Mouse (Mus musculus) midbrain, embryonic 11.5 days (tissue): Measurements from ENCODE around the gene Gm10295. TPM values are rescaled to one million over a fixed set of nuclear protein-coding genes. Genes with fewer than 3 reads are reported as not detected.
A peak's percentile ranks its signal among the peaks of the same experiment; 100 is the strongest.

Source experiments
- ATAC-seq: fragments of 200-750 bp; cut with Nextera tagmentation; 2 replicates; pipeline ENCODE4 v1.8.0; 2017; ENCODE audit warnings: moderate TSS enrichment, moderate library complexity; ENCODE audit not compliant: low FRiP score
- DNase-seq: peaks from one replicate; pipeline ENCODE4 v3.0.0; 2015; ENCODE audit warnings: low spot score; ENCODE audit errors: missing footprints
- H3K27ac ChIP-seq: fragments of 300-500 bp; sonication (generic); 2 replicates; pipeline ENCODE4 v1.5.1; 2014; ENCODE audit warnings: low read depth, low read length
- H3K27me3 ChIP-seq: fragments of 300-500 bp; sonication (generic); 2 replicates; pipeline ENCODE4 v1.6.1; 2014; ENCODE audit warnings: mild to moderate bottlenecking, low read length, moderate library complexity, mixed read lengths; ENCODE audit not compliant: control insufficient read depth, insufficient read depth
- H3K36me3 ChIP-seq: fragments of 300-500 bp; sonication (generic); 2 replicates; pipeline ENCODE4 v1.6.1; 2014; ENCODE audit warnings: mild to moderate bottlenecking, low read length, moderate library complexity, mixed read lengths; ENCODE audit not compliant: control insufficient read depth, insufficient read depth
- H3K4me1 ChIP-seq: fragments of 300-500 bp; sonication (generic); 2 replicates; pipeline ENCODE4 v1.6.1; 2014; ENCODE audit warnings: low read length; ENCODE audit not compliant: control insufficient read depth, insufficient read depth
- H3K4me2 ChIP-seq: fragments of 300-500 bp; sonication (generic); 2 replicates; pipeline ENCODE4 v1.6.1; 2014; ENCODE audit warnings: mild to moderate bottlenecking, moderate library complexity
- H3K4me3 ChIP-seq: fragments of 300-500 bp; sonication (generic); 2 replicates; pipeline ENCODE4 v1.5.1; 2014; ENCODE audit warnings: low read depth, low read length
- H3K9ac ChIP-seq: fragments of 300-500 bp; sonication (generic); 2 replicates; pipeline ENCODE4 v1.6.1; 2014; ENCODE audit warnings: low read length
- H3K9me3 ChIP-seq: fragments of 300-500 bp; sonication (generic); 2 replicates; pipeline ENCODE4 v1.6.1; 2016; ENCODE audit warnings: low read length; ENCODE audit not compliant: control insufficient read depth
- WGBS: fragments of 180-500 bp; shearing (Covaris S2); extraction: QIAGEN DNeasy Blood & Tissue Kit; methylation state at CpG from one replicate; pipeline ENCODE4 v1.1.7; 2014; 5-methylcytosine and 5-hydroxymethylcytosine counted together
- polyA plus RNA-seq: library from polyadenylated mRNA; unstranded; fragments of >200 nt; fragmentation: Nextera tagmentation; extraction: Ambion mirVana; gene quantifications from 2 replicates; pipeline ENCODE4 v1.2.1, GENCODE M21; 2014

Gm10295 gene
- polyA plus RNA-seq, 1 experiment from 2014 or later = 0.07 TPM

DNA sequence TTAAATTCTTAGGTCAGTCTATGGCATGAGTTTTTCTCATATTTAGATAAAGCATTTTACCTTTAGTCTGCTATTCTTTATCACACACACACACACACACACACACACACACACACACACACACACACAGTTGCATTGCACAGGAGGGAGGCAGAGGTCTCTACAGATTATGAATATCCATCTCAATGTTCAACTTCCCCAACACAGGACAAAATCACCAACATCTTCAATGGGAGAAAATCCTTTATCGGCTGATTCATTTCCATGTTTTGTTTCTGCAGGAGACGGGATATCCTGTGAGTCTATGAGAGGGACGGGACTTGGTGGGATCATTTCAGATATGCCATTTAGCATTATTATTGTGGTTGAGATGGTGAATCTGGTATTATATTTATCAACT, 18.8 kb upstream of the Gm10295 start:
- ATAC-seq (no peak), DNase-seq (peak; percentile 35)
- Histone ChIP-seq H3K4me2 (no peak overlapping the region), H3K27me3 (no peaks in the 10 kb centered on the region), H3K4me1 (no peaks in the 10 kb centered on the region), H3K36me3 (no peaks in the 10 kb centered on the region), H3K9ac (no peak overlapping the region), H3K4me3 (no peak overlapping the region), H3K9me3 (no peaks in the 10 kb centered on the region), H3K27ac (no peak overlapping the region)
- 82% methylated on average over 3 of the region's 3 CpGs for WGBS

DNA sequence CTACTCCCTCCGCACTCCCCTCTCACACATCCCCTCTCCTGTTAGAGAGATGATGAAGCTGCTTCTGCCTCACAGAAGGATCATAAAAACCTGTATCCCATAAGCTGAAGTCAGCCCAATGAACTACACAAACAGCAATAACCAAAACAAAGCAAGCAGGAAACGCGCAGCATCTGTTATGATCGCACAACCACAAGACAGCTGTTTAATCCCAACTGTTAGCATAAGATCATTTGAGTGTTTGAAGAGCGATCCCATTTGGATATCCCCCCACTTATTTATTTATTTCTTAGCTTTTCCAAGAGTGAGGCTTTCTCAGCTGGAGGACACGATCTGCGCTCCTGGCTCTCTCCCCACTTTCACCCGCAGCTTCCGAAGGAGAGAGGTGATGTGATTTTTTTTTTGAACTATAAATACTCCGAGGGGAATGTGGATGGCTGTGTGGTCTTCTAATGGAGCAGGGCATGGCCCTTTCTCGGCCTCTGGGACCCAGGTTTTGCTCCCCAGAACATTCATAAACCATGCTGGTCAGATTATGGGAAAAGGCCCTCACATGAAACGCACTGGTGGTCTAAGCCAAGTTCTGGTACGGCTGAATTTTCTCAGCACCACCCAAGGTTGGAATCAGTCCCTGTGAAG, 17.4 kb upstream of the Gm10295 start:
- H3K9me3 ChIP-seq = no peaks in the 10 kb centered on the region
- WGBS = 88% methylated on average over 13 of the region's 13 CpGs
- H3K36me3 ChIP-seq = no peaks in the 10 kb centered on the region
- no peaks in the 10 kb centered on the region for H3K27me3 ChIP-seq
- H3K27ac ChIP-seq = no peak overlapping the region
- DNase-seq (peak; percentile 59), ATAC-seq (no peak)
- H3K4me1 ChIP-seq = no peaks in the 10 kb centered on the region
- no peak overlapping the region for H3K4me3 ChIP-seq
- H3K9ac ChIP-seq = no peak overlapping the region
- H3K4me2 ChIP-seq = no peak overlapping the region

DNA sequence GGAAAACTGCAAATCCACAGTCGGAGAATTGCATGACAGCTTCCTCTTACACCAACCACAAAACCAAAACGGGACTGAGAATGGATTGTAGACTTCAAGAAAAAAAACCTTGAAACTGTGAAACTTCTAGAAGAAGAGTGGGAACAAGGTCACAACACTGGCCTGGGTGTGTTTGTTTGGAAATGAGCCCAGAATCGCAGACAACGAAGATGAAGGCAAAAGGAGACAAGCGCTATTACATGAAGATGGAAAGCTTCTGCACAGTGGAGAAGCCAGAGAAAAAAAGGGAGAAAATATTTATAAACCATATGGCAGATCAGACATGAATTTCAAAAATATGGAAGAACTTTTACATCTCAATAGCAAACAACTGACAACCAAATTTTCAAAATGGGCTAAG, 4.3 kb upstream of the Gm10295 start:
- Histone ChIP-seq H3K4me2 (no peak overlapping the region), H3K27me3 (no peaks in the 10 kb centered on the region), H3K9me3 (no peaks in the 10 kb centered on the region), H3K9ac (no peak overlapping the region), H3K36me3 (no peaks in the 10 kb centered on the region), H3K4me1 (no peaks in the 10 kb centered on the region; the same call in 1 of the 2 replicates), H3K27ac (no peak overlapping the region), H3K4me3 (no peak overlapping the region)
- ATAC-seq (no peak), DNase-seq (no peak)
- WGBS = 94% methylated on average over 5 of the region's 5 CpGs

DNA sequence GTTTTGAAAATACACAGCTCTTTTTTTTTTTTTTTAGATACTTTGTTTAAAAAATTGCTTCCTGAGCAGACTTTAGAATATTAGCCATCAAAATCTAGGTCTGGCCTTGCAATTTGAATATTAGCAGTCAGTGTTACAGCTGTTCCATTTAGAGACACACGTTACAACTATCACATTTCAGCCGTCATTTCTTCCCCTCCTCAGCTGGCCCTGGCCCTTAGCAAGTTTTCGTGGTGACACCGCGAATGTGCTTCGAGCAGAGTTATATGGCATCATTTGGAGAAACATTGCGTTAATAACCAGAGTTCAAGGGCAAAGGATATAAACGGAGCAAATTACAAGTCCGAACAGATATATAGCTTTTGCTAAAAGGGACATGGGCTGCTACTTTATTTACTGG, 2.4 kb downstream of the Gm10295 start:
- no peak overlapping the region for H3K4me2 ChIP-seq
- H3K27me3 ChIP-seq = no peaks in the 10 kb centered on the region
- H3K4me1 ChIP-seq = no peaks in the 10 kb centered on the region; the same call in 1 of the 2 replicates
- H3K36me3 ChIP-seq = no peaks in the 10 kb centered on the region
- no peak overlapping the region for H3K4me3 ChIP-seq
- ATAC-seq (no peak), DNase-seq (no peak)
- WGBS = 93% methylated on average over 9 of the region's 9 CpGs
- no peaks in the 10 kb centered on the region for H3K9me3 ChIP-seq
- no peak overlapping the region for H3K27ac ChIP-seq
- H3K9ac ChIP-seq = no peak overlapping the region

DNA sequence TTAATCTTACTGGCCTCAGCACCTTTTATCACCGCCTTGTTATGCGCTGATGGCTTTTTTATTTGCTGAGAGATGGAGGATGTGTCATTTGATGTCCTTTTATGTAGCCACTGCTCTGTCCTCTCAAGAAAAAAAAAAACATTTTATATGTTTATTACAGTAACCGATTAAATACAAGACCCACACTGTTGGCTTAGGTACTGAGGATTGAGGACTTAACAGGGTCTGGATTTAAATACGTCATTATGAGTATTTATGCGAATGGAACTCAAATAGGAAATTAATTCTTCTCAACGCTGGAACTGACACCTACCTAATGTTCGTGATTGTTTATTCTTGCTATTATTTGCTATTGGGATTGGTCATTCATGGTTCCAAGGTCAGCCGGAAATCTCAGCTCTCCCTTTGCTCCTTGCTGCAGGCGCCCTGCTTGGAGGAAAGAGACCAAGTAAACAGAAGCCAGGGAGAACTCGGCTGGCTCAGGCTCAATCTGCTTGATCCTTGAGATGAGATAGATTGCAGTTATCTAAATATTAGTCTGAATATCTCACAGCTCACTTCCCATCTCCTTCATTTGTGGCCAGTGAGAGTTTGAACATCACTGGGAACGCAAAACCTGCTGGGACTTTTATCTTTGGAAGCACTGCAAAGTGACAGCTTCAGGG, 26.2 kb downstream of the Gm10295 start:
- Histone ChIP-seq H3K36me3 (no peaks in the 10 kb centered on the region), H3K9me3 (no peaks in the 10 kb centered on the region), H3K27me3 (no peaks in the 10 kb centered on the region), H3K4me2 (no peak overlapping the region), H3K27ac (no peak overlapping the region), H3K9ac (no peak overlapping the region), H3K4me3 (no peak overlapping the region), H3K4me1 (no peaks in the 10 kb centered on the region)
- WGBS = 82% methylated on average over 11 of the region's 11 CpGs
- no peak for ATAC-seq
- DNase-seq = no peak

DNA sequence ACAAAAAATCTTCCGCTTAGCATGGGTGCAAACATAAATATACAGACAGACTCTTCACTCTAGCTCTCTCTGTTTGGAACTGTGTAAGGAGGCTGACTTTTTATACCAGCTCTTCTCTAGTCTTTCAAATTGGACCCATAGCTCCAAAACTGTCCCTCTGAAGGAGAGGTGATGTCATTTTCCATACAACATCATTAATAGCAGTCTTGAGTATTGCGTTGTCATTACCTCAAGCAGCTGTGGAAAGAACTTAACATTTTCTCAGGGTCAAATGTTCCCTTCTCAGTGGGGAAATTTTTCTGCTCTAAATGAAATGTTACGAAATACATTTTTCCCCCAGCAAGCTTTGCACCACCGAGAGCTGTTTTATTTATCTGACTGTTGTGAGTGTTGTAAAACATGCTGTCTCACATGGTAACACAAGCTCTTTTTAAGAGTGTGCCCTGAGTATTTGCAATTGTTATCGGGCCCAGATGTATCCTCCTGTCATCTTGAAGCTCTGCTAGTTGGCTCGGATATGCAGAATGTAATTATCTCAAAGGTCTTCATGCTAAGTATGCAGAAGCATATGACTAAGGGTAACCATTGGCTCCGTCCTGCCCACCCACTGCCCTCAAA, 38.0 kb downstream of the Gm10295 start:
- no peaks in the 10 kb centered on the region for H3K9me3 ChIP-seq
- 86% methylated on average over 7 of the region's 7 CpGs for WGBS

DNA sequence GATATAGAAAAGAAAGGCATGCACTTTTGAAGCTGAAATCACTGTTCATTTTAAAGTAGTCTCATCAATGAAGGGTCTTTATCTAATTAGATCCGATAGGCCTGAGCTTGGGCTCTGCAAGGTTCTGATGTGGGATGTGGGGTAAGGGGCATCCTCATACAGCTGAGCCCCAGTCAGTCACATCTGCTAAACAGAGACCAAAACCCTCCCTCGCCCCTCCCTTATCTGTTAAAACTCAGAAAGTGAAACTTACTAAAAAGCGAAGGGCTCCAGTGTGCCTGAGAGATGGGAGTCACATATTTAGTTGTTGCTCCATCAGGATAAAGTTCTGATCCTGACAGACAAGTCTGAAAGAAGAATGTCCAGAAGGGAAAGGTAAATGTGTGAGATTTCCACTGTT, 38.9 kb downstream of the Gm10295 start:
- no peak overlapping the region for H3K4me3 ChIP-seq
- peak; percentile 64 for DNase-seq
- WGBS = 82% methylated on average over 3 of the region's 3 CpGs

More for the DNA sequence above, 38.0 kb downstream of the Gm10295 start:
- no peaks in the 10 kb centered on the region for H3K36me3 ChIP-seq
- no peaks in the 10 kb centered on the region for H3K27me3 ChIP-seq
- H3K4me3 ChIP-seq = no peak overlapping the region
- DNase-seq (peak; percentile 79), ATAC-seq (no peak)
- H3K27ac ChIP-seq = no peak overlapping the region
- H3K9ac ChIP-seq = no peak overlapping the region
- no peak overlapping the region for H3K4me2 ChIP-seq
- no peaks in the 10 kb centered on the region for H3K4me1 ChIP-seq

DNA sequence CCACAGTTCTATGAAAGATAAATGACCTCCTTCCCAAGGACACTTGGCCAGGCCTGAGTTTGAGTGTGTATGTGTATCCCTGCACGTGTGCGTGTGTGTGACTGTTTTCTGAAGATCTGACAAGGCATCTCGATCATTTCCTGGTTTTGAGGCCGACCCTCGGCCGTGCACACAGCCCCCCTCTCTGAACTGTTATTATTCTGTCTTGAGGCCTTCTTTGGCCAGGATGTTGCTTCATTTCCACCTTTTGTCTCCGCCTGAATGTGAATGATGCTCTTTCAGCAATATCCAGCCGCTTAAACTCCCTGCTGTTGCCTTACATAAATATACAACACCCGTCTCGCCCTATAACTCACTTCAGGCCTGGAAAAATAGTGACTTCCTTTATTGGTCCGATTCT, 39.9 kb downstream of the Gm10295 start:
- 75% methylated on average over 11 of the region's 11 CpGs for WGBS
- Histone ChIP-seq H3K4me1 (no peaks in the 10 kb centered on the region), H3K9me3 (no peaks in the 10 kb centered on the region), H3K27ac (no peak overlapping the region), H3K4me2 (no peak overlapping the region), H3K9ac (no peak overlapping the region), H3K27me3 (no peaks in the 10 kb centered on the region), H3K4me3 (no peak overlapping the region), H3K36me3 (no peaks in the 10 kb centered on the region)
- ATAC-seq (no peak), DNase-seq (no peak)

More for the DNA sequence above, 38.9 kb downstream of the Gm10295 start:
- Histone ChIP-seq H3K4me2 (no peak overlapping the region), H3K9me3 (no peaks in the 10 kb centered on the region), H3K4me1 (no peaks in the 10 kb centered on the region), H3K27me3 (no peaks in the 10 kb centered on the region), H3K36me3 (no peaks in the 10 kb centered on the region), H3K9ac (no peak overlapping the region), H3K27ac (no peak overlapping the region)
- ATAC-seq = no peak

DNA sequence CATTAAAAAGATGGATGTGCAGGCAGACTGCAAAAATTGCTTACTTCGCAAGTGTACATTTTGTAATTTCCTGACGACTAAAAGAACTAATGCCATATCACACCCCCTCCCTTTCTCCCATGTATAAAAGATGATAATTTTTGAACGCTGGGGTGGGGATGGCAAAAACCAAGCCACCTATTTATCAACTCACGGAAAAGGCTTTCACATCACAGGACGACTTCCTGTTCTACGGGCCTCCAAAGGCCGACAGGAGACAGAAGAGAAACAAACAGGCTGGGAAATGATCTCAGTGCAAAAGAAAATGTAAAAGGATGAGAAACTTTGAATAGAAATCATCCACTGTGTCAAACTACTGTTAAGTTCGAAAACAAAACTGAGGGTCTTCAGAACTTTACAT, 43.2 kb downstream of the Gm10295 start:
- H3K9me3 ChIP-seq = no peaks in the 10 kb centered on the region
- 83% methylated on average over 8 of the region's 8 CpGs for WGBS
- H3K4me1 ChIP-seq = no peaks in the 10 kb centered on the region
- DNase-seq (peak; percentile 49), ATAC-seq (no peak)
- H3K27ac ChIP-seq = no peak overlapping the region
- no peak overlapping the region for H3K4me3 ChIP-seq
- no peaks in the 10 kb centered on the region for H3K27me3 ChIP-seq
- H3K9ac ChIP-seq = no peak overlapping the region
- no peaks in the 10 kb centered on the region for H3K36me3 ChIP-seq
- no peak overlapping the region for H3K4me2 ChIP-seq
